Mouse (Mus musculus) midbrain, embryonic 12.5 days (tissue): ENCODE measurements at regions not wholly inside any gene's neighbourhood (a gene's known extent, or its start where the extent isn't known, plus 50 kb on each side); places are given as distances from the start of the nearest gene placed in this dataset.

ENCODE experiments used
- ATAC-seq: fragments of 200-750 bp; cut with Nextera tagmentation; 2 replicates; pipeline ENCODE4 v1.8.0; 2017; ENCODE audit warnings: low read depth, moderate TSS enrichment, moderate library complexity; ENCODE audit not compliant: low FRiP score
- H3K27ac ChIP-seq: fragments of 300-500 bp; sonication (generic); replicated peaks from 2 replicates; pipeline ENCODE4 v1.5.1; 2016; ENCODE audit warnings: mild to moderate bottlenecking
- H3K27me3 ChIP-seq: fragments of 300-500 bp; sonication (generic); 2 replicates; pipeline ENCODE4 v1.6.1; 2016; ENCODE audit warnings: mild to moderate bottlenecking
- H3K36me3 ChIP-seq: fragments of 300-500 bp; sonication (generic); 2 replicates; pipeline ENCODE4 v1.6.1; 2016
- H3K4me1 ChIP-seq: fragments of 300-500 bp; sonication (generic); 2 replicates; pipeline ENCODE4 v1.6.1; 2016
- H3K4me2 ChIP-seq: fragments of 300-500 bp; sonication (generic); replicated peaks from 2 replicates; pipeline ENCODE4 v1.6.1; 2016; ENCODE audit warnings: mild to moderate bottlenecking, moderate library complexity
- H3K4me3 ChIP-seq: fragments of 300-500 bp; sonication (generic); 2 replicates; pipeline ENCODE4 v1.5.1; 2016; ENCODE audit warnings: mild to moderate bottlenecking
- H3K9ac ChIP-seq: fragments of 300-500 bp; sonication (generic); replicated peaks from 2 replicates; pipeline ENCODE4 v1.6.1; 2016; ENCODE audit warnings: mild to moderate bottlenecking, moderate library complexity
- H3K9me3 ChIP-seq: fragments of 300-500 bp; sonication (generic); 2 replicates; pipeline ENCODE4 v1.6.1; 2016; ENCODE audit warnings: mild to moderate bottlenecking
- WGBS: fragments of 180-500 bp; shearing (Covaris S2); methylation state at CpG from one replicate; pipeline ENCODE4 v1.1.7; 2016; 5-methylcytosine and 5-hydroxymethylcytosine counted together

DNA sequence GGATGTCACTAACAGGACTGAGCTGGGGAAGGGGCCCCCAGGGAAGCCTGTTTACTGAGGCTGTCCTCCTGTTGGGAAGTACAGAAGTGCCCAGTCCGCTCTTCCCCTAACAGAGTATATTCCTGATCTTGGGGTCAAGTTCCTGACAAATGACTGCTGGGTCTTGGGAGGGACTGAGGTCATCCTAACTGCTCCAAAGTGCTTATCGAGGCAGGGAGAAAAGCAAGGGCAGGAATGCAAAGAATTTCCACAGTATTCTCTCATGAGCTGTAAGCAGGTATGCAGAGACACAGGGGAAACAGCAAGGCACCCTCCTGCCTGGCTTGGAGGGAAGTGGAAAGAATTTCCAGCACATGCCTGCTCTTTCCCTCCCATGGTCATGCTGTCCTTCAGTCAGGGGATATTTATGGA is 107.9 kb downstream of the Oma1 start:
- Histone ChIP-seq H3K36me3 (no peaks in the 10 kb centered on the region), H3K4me3 (no peak overlapping the region), H3K27me3 (no peaks in the 10 kb centered on the region), H3K4me2 (no peak overlapping the region), H3K9ac (no peak overlapping the region), H3K9me3 (no peaks in the 10 kb centered on the region), H3K4me1 (no peaks in the 10 kb centered on the region), H3K27ac (no peak overlapping the region)
- WGBS = 29% methylated on average over 2 of the region's 2 CpGs
- ATAC-seq = no peak

DNA sequence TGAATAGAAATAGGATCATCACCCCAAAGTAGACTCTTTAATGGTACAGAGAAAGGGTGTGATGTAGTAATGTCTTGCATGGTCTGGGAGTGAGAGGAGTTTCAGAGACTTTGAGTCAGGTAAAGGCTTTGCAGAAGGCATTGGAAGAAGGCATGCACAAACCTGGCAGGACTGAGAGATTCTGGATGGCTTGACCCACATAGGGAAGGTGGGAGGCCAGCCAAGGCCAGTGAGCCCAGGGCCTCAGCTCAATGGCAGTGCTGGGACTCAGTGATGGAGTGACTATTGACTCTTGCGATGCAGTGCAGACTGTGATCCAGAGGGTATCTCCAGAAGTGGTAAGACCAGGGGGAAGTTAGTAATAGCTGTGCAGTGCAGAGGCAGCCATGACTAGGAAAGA is 127.8 kb downstream of the Oma1 start:
- H3K27ac ChIP-seq = no peak overlapping the region
- H3K4me1 ChIP-seq = no peaks in the 10 kb centered on the region; the same call in 1 of the 2 replicates
- H3K36me3 ChIP-seq = no peaks in the 10 kb centered on the region
- no peak overlapping the region for H3K4me2 ChIP-seq
- 92% methylated on average over 1 of the region's 1 CpGs for WGBS
- no peak for ATAC-seq
- H3K9ac ChIP-seq = no peak overlapping the region
- H3K27me3 ChIP-seq = no peaks in the 10 kb centered on the region
- no peak overlapping the region for H3K4me3 ChIP-seq
- no peaks in the 10 kb centered on the region for H3K9me3 ChIP-seq

DNA sequence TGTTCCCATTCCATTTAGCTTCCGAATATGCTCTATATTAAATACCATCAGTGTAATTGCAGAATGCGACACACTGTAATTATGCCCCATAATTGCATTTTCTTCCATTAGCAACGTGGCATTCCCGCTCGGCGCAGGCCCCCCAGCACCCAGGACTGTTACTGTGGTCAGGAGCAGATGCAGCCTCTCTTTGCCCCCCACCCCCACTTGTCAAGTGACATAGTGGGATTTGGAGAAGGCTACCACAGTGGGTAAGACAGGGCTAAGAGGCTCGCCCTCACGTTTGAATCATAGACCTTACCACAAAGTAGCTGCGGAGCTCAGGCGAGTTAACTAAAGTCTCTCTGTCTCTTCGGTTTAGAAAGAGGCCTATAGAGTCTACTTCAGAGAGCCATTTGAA is 128.3 kb downstream of the Oma1 start:
- Histone ChIP-seq H3K9ac (no peak overlapping the region), H3K4me3 (no peak overlapping the region), H3K9me3 (no peaks in the 10 kb centered on the region), H3K4me1 (no peaks in the 10 kb centered on the region; the same call in 1 of the 2 replicates), H3K27me3 (no peaks in the 10 kb centered on the region), H3K4me2 (no peak overlapping the region), H3K27ac (no peak overlapping the region), H3K36me3 (no peaks in the 10 kb centered on the region)
- ATAC-seq = no peak
- 88% methylated on average over 11 of the region's 11 CpGs for WGBS

DNA sequence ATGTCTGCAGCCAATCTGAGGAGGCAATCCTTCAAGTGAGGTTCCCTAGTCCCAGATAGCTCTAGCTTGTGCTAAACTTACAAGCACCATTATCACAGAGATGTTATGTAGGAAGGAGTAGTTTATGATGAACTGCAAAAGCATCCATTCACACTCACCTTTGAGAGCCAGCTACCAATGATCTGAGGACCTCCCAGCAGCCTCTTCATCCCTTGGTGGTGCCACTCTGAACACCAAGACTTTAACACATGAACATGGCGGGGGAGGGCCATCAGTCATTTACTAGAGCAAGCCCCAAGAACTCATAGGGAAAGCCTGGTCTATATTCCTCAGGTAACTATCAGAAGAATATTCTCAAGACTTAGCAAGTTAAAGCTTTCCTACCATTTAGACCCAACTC is 135.7 kb downstream of the Oma1 start:
- Histone ChIP-seq H3K27me3 (no peaks in the 10 kb centered on the region), H3K9ac (no peak overlapping the region), H3K27ac (no peak overlapping the region), H3K4me2 (no peak overlapping the region), H3K4me1 (no peaks in the 10 kb centered on the region), H3K9me3 (no peaks in the 10 kb centered on the region), H3K36me3 (no peaks in the 10 kb centered on the region), H3K4me3 (no peak overlapping the region)
- no peak for ATAC-seq
- WGBS = 78% methylated on average over 1 of the region's 1 CpGs

DNA sequence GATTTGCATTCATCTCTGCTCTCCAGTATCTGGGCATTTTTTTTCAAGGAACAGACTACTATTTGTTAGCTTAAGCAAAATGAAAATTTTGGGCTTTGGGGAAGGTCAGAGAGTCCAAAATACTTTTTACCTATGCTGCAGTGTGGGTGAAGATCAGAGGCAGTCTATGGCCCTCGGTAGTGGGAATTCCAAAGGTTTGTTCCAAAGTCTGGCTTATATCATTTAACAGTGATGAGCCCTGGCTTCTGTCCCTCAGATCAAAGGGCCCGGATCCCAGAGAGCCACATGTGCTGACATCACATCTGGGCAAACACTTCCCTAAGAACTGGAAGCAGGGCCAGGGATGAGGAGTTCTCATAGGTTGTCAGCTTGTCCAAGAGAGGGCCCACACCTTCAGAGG is 136.5 kb downstream of the Oma1 start:
- H3K36me3 ChIP-seq = no peaks in the 10 kb centered on the region
- no peaks in the 10 kb centered on the region for H3K27me3 ChIP-seq
- no peaks in the 10 kb centered on the region for H3K4me1 ChIP-seq
- no peak overlapping the region for H3K27ac ChIP-seq
- H3K9me3 ChIP-seq = no peaks in the 10 kb centered on the region
- H3K4me3 ChIP-seq = no peak overlapping the region
- no peak overlapping the region for H3K4me2 ChIP-seq
- no peak for ATAC-seq
- WGBS = 89% methylated on average over 2 of the region's 2 CpGs
- H3K9ac ChIP-seq = no peak overlapping the region

DNA sequence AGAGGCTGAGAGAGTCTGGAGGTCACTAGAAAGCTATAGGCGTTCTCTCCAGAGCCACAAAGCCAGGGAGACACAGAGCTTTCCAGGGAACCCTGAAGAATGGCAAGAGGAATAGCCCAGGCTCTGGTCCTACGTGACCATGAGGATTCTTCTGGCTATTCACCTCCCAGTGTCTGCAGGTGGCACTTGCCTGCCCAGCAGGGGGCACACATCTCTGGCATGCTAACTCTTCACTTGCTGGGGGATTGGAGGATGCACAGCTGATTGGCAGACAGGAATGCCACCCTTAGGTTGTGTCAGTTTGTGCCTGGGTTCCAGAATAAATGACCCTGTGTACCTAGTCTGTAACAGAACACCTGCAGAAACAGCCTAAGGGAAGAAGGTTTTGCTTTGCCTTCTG is 141.8 kb downstream of the Oma1 start:
- ATAC-seq = no peak
- H3K9ac ChIP-seq = no peak overlapping the region
- no peaks in the 10 kb centered on the region for H3K9me3 ChIP-seq
- H3K4me3 ChIP-seq = no peak overlapping the region
- H3K36me3 ChIP-seq = no peaks in the 10 kb centered on the region
- WGBS = 69% methylated on average over 2 of the region's 2 CpGs
- H3K4me1 ChIP-seq = no peaks in the 10 kb centered on the region
- no peaks in the 10 kb centered on the region for H3K27me3 ChIP-seq
- no peak overlapping the region for H3K27ac ChIP-seq
- no peak overlapping the region for H3K4me2 ChIP-seq

DNA sequence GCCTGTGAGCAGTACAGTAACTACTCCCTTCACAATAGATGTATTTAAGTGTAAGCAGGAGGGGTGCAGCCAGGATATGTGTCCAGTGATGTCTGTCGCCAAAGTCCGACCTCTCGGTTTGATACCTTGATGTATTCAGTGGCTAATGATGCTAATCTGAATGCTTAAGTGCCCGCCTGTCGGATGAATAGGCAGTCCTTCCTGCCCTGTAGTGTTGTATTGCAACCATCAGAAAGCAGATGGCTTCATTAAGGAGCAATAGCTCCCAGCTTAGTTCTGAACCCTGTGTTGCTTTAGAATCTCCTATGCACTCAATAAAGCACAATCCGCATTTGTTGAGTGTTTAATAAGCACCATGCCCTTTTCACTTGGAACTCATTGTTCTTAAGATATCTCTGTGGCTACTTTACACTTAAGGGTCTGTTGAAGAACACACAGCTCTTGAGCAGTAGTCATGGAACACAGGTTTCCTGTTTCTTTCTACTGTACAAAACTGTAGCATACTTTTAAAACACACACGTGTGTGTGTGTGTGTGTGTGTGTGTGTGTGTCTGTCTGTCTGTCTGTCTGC is 152.5 kb downstream of the Oma1 start:
- no peak overlapping the region for H3K9ac ChIP-seq
- no peaks in the 10 kb centered on the region for H3K9me3 ChIP-seq
- whole genome bisulfite sequencing = 65% methylated on average over 7 of the region's 7 CpGs
- ATAC-seq = no peak
- peaks cover 5% of the 10 kb centered on the region; the same call in 1 of the 2 replicates for H3K4me1 ChIP-seq
- no peak overlapping the region for H3K4me3 ChIP-seq
- no peak overlapping the region for H3K4me2 ChIP-seq
- H3K27me3 ChIP-seq = no peaks in the 10 kb centered on the region
- no peak overlapping the region for H3K27ac ChIP-seq
- H3K36me3 ChIP-seq = no peaks in the 10 kb centered on the region

DNA sequence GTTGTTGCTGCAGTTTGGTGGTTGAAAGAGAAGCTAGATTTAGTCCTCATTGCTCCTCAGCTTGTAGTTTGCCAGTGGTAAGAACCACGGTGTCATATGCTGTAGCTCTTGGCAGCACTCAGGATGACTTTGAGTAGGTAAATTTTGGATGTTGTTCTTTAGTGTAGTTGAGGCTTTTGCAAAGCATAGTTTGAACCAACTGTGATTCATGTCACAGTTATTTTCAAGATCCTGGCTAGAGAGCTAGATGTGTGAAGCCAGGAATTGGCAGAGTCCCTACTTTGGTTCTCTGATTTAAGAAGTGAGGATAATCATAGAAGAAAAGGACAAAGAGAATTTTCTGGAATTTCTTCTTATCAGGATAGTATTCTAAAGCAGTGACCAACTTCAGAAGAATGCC is 143.6 kb upstream of the Dab1 start:
- ATAC-seq = no peak
- H3K4me1 ChIP-seq = no peaks in the 10 kb centered on the region
- H3K9me3 ChIP-seq = no peaks in the 10 kb centered on the region
- no peak overlapping the region for H3K4me2 ChIP-seq
- H3K9ac ChIP-seq = no peak overlapping the region
- no peaks in the 10 kb centered on the region for H3K27me3 ChIP-seq
- WGBS = 83% methylated on average over 1 of the region's 1 CpGs
- H3K36me3 ChIP-seq = no peaks in the 10 kb centered on the region
- no peak overlapping the region for H3K27ac ChIP-seq
- H3K4me3 ChIP-seq = no peak overlapping the region

DNA sequence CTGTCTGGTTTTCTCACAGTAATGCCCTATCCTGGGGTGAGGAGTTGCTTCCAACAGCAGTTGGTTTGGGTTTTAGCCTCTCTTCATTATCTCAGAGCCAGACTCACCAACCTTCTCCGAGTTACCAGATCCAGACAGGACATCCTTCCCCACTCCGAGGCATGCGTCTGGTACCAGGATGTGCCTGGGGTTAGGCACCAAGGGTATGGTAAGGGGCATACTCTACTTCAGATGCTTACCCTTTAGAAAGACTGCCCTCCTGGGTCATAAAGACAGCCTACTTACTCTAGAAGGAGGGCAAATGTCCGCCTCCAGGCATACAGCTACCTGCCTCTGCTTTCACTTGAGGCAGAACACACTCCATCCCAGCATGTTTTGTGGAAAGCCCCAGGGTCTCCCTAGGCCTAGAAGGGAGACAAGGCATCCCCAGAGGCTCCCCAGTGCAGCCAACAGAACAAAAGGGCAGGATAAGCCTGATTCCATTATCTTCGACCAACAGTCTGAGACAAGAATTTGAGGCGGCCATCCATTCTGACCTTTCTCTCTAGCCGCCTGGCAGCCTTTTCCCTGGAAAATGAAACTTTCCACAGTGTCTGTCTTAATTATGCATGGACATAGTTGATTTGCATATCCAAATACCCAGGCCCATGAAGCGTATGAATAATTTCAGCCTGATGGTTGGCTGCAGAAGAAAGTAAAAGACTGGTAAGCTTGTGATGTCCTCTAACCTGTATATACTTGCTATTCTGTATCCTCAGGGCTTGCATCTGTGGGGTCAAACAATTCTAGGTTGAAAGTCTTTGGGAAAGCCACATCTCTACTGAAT is 132.8 kb upstream of the Dab1 start:
- H3K4me3 ChIP-seq = no peak overlapping the region
- peak; percentile 74 for ATAC-seq
- H3K4me1 ChIP-seq = peaks cover 8% of the 10 kb centered on the region
- H3K27me3 ChIP-seq = no peaks in the 10 kb centered on the region
- H3K36me3 ChIP-seq = no peaks in the 10 kb centered on the region
- peak overlapping the region; percentile 35 for H3K27ac ChIP-seq
- WGBS = 37% methylated on average over 8 of the region's 8 CpGs
- H3K4me2 ChIP-seq = no peak overlapping the region
- no peaks in the 10 kb centered on the region for H3K9me3 ChIP-seq
- no peak overlapping the region for H3K9ac ChIP-seq

DNA sequence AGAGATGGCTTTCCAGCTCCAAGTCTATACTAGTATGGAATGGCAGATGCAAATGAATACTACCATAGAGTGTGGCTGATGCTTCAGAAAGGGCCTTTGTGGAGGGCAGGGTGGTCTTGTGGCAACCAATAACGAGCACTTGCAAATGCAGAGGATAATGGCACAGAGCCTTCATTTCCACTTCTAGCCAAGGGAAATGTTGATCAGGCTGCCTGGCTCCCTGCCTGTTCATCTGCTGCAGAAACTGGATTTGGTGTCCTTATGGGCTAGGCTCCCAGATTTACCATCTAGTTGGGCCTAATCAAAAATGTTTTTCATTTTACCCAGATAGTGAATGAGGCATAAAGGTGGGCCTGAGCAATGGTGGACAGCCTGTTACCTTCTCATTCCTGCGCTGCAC is 110.7 kb upstream of the Dab1 start:
- Histone ChIP-seq H3K4me2 (no peak overlapping the region), H3K27ac (no peak overlapping the region), H3K9ac (no peak overlapping the region), H3K36me3 (no peaks in the 10 kb centered on the region), H3K27me3 (no peaks in the 10 kb centered on the region), H3K4me1 (no peaks in the 10 kb centered on the region), H3K4me3 (no peak overlapping the region), H3K9me3 (no peaks in the 10 kb centered on the region)
- 68% methylated on average over 2 of the region's 2 CpGs for WGBS
- ATAC-seq = no peak

DNA sequence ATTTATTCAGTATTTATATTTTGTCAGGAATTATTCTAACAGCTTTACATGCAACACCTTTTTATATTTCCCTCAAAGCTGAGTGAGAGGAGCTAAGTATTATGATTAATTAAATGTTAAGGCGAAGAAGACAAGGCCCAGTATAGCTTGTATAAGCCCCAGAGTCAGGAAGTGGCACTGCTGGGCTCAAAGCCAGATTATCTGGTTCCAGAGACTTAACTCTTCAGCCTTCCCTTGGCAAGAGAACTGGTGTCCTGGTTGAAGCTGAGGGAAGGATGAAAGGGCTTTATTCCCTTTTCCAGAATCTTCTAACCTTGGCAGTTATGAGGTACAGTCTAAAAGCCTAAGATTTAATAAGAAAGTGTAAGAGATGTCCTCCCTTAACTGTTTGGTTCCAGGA is 106.3 kb upstream of the Dab1 start:
- no peak for ATAC-seq
- no peak overlapping the region for H3K27ac ChIP-seq
- no peak overlapping the region for H3K4me2 ChIP-seq
- H3K9me3 ChIP-seq = no peaks in the 10 kb centered on the region
- WGBS = 85% methylated on average over 1 of the region's 1 CpGs
- no peaks in the 10 kb centered on the region for H3K36me3 ChIP-seq
- H3K27me3 ChIP-seq = no peaks in the 10 kb centered on the region
- no peaks in the 10 kb centered on the region for H3K4me1 ChIP-seq
- no peak overlapping the region for H3K9ac ChIP-seq
- H3K4me3 ChIP-seq = no peak overlapping the region

DNA sequence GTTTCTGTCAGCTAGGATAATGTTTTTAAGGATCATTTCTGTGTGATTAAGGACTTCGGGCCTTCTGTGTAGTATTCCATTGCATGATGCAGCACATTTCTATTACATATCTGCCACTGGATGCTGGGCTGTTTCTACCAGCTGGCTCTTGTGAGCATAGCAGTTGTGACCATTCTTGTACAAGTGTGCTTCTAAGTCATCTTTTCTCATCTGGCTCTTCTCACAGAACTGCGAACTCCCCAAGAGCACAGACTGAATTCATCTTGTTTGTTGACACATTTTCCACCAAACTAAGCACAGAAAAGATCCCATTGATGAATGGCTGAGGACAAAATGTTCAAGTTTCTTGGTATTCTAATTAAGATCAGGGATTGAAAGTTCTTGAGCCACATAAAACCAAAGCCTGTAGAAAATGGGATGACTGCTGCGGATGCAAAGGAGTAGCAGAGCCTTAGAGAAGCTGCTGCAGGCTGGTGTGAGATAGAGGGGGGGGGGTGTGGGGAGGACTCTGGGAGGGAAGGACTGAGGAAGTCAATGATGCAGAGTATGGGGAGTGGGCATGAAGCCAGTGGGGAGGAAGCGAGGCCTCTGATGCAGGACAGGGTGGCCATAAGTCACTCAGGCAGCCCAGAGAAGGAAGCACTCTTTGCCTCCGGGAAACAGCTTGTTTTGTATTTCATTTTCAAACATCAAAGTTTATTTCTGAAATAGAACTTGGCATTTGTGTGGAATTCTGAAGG is 97.1 kb upstream of the Dab1 start:
- Histone ChIP-seq H3K9me3 (no peaks in the 10 kb centered on the region), H3K4me3 (no peak overlapping the region), H3K27ac (no peak overlapping the region), H3K4me1 (no peaks in the 10 kb centered on the region), H3K4me2 (no peak overlapping the region), H3K9ac (no peak overlapping the region), H3K36me3 (no peaks in the 10 kb centered on the region), H3K27me3 (no peaks in the 10 kb centered on the region)
- 69% methylated on average over 5 of the region's 5 CpGs for WGBS
- no peak for ATAC-seq
